Mouse (Mus musculus) embryonic fibroblast, embryonic 13.5 days (primary cell): ENCODE results near the gene Icam4. TPM values are rescaled to one million over a fixed set of nuclear protein-coding genes. Genes with fewer than 3 reads are reported as not detected.
A peak's percentile ranks its signal among the peaks of the same experiment; 100 is the strongest.
"Not testable (repeated sequence)": the region's sequence is repeated elsewhere in the genome, so short reads cannot be mapped to it uniquely, and the experiment has no call there.

ENCODE experiments used
- H3K27ac ChIP-seq: 2 replicates; pipeline ENCODE4 v1.5.1; 2012; ENCODE audit warnings: low read length, control low read depth, inconsistent platforms; ENCODE audit not compliant: insufficient read depth
- H3K4me1 ChIP-seq: 2 replicates; pipeline ENCODE4 v1.6.1; 2011; ENCODE audit warnings: low read length; ENCODE audit not compliant: control insufficient read depth, insufficient read depth
- H3K4me3 ChIP-seq: 2 replicates; pipeline ENCODE4 v1.5.1; 2011; ENCODE audit warnings: mild to moderate bottlenecking, control low read depth, low read length; ENCODE audit not compliant: insufficient read depth
- CTCF ChIP-seq: IDR thresholded peaks from 2 replicates; pipeline ENCODE4 v1.5.1; 2011; ENCODE audit warnings: mild to moderate bottlenecking, control low read depth, low read length, moderate library complexity, borderline replicate concordance; ENCODE audit not compliant: insufficient read depth
- POLR2A ChIP-seq: IDR thresholded peaks from 2 replicates; pipeline ENCODE4 v1.6.1; 2011; ENCODE audit warnings: low read depth, mild to moderate bottlenecking, control low read depth, low read length, moderate library complexity
- polyA plus RNA-seq: library from polyadenylated mRNA; stranded (reverse); fragments of >200 nt; gene quantifications from 2 replicates; pipeline ENCODE4 v1.2.4, GENCODE M21; 2011; ENCODE audit warnings: low read depth; ENCODE audit not compliant: missing spikeins, insufficient read length

The Icam4 gene
- polyA plus RNA-seq, 1 experiment: not detected

- TF ChIP-seq CTCF: no peak
- no peak for TF ChIP-seq POLR2A
- Histone ChIP-seq H3K4me3 (no peak overlapping the region), H3K27ac (no peak overlapping the region), H3K4me1 (no peaks in the 10 kb centered on the region)
Measured at GRCm38 (mm10) chr9:20997065-20997464, 32.1 kb upstream of the Icam4 start.

- H3K27ac ChIP-seq: not testable (repeated sequence)
Measured at GRCm38 (mm10) chr9:20998337-20998736, 30.8 kb upstream of the Icam4 start.

GRCm38 (mm10) chr9:21000811-21001210 is 28.4 kb upstream of the Icam4 start:
- Histone ChIP-seq H3K27ac (no peak overlapping the region), H3K4me3 (no peak overlapping the region), H3K4me1 (no peaks in the 10 kb centered on the region)
- TF ChIP-seq POLR2A (no peak), CTCF (peak; percentile 22; the same call in 1 of the 2 replicates)

More at GRCm38 (mm10) chr9:20998337-20998736, 30.8 kb upstream of the Icam4 start:
- not testable (repeated sequence) for H3K4me1 ChIP-seq, H3K4me3 ChIP-seq

- TF ChIP-seq POLR2A (no peak), CTCF (no peak)
- Histone ChIP-seq H3K27ac (no peak overlapping the region), H3K4me3 (no peak overlapping the region), H3K4me1 (no peaks in the 10 kb centered on the region)
Measured at GRCm38 (mm10) chr9:21001651-21002200, 27.4 kb upstream of the Icam4 start.

- Histone ChIP-seq H3K4me1 (no peaks in the 10 kb centered on the region), H3K27ac (no peak overlapping the region), H3K4me3 (peak overlapping the region; percentile 90)
- TF ChIP-seq POLR2A: no peak
- no peak for TF ChIP-seq CTCF
Measured at GRCm38 (mm10) chr9:21002270-21002626, 26.9 kb upstream of the Icam4 start.

GRCm38 (mm10) chr9:21002627-21003551 is 26.3 kb upstream of the Icam4 start, which contains the start of gene Mrpl4:
Gene Mrpl4, plus strand, starts transcription at chr9:21002738.
- TF ChIP-seq CTCF: no peak
- peak; percentile 81 for TF ChIP-seq POLR2A
- H3K4me1 ChIP-seq: no peaks in the 10 kb centered on the region
- H3K4me3 ChIP-seq: peak within 1 kb of the TSS; percentile 90
- no peak within 1 kb of the TSS for H3K27ac ChIP-seq

GRCm38 (mm10) chr9:21007313-21007952 is 21.7 kb upstream of the Icam4 start:
- no peak for TF ChIP-seq CTCF
- no peak for TF ChIP-seq POLR2A
- H3K4me1 ChIP-seq: no peaks in the 10 kb centered on the region
- H3K4me3 ChIP-seq: no peak overlapping the region
- H3K27ac ChIP-seq: no peak overlapping the region

GRCm38 (mm10) chr9:21008007-21008406 is 21.2 kb upstream of the Icam4 start:
- Histone ChIP-seq H3K4me1 (no peaks in the 10 kb centered on the region), H3K27ac (no peak overlapping the region), H3K4me3 (no peak overlapping the region)
- no peak for TF ChIP-seq POLR2A
- no peak for TF ChIP-seq CTCF

GRCm38 (mm10) chr9:21010362-21010761 is 18.8 kb upstream of the Icam4 start:
- Histone ChIP-seq H3K4me1 (no peaks in the 10 kb centered on the region), H3K4me3 (no peak overlapping the region), H3K27ac (no peak overlapping the region)
- TF ChIP-seq CTCF (no peak), POLR2A (no peak)

- not testable (repeated sequence) for H3K4me3 ChIP-seq, H3K4me1 ChIP-seq
Measured at GRCm38 (mm10) chr9:21010939-21011541, 18.1 kb upstream of the Icam4 start.

More at GRCm38 (mm10) chr9:21010939-21011541, 18.1 kb upstream of the Icam4 start:
- H3K27ac ChIP-seq: not testable (repeated sequence)
